Mouse (Mus musculus): ENCODE data around the gene Chchd10. TPM values are rescaled to one million over a fixed set of nuclear protein-coding genes. Genes with fewer than 3 reads are reported as not detected.
A peak's percentile ranks its signal among the peaks of the same experiment; 100 is the strongest.

The Chchd10 gene
- total RNA-seq, 2 experiments from 2014 or later = 1,047 to 1,196 TPM

DNA sequence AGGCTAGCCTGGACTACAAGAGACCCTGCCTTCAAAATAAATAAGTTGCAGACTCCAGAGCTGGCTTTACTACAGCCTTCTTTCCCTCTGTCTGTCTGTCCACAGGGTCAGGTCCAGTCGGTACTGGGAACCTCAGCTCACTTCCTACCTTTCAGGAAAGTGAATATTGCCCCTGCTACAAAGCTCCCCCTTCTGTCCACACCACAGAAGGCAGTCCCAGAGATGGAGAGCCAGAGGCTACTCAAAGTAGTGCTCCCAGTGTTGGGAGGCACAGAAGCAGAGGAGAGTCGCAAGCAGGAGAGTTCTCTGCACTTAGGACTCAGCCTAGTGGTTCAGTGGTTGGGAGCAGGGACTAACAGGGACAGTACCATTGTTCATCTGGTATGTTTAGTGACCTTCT, 8.6 kb upstream of the Chchd10 start:
- DNase-seq = no peak

DNA sequence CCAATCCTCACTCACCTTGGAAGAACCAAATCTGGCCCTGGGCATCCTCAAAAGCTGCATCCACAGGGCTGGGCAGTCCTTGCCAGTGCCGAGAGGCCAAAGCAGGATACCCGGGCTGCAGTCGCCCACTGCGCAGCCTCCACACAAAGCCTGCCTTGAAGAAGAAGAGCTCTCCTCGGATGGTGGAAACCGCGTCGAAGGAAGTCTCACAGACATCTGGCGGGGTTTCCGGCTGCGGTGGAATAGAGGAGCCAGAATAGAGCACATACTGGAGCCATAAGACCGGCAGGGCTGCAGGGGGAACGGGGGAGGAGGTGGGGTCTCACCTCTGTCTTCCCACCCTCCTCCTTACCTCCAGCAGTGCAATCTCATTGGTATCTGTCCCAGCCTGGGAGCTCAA, 6.5 kb upstream of the Chchd10 start:
- DNase-seq = no peak

DNA sequence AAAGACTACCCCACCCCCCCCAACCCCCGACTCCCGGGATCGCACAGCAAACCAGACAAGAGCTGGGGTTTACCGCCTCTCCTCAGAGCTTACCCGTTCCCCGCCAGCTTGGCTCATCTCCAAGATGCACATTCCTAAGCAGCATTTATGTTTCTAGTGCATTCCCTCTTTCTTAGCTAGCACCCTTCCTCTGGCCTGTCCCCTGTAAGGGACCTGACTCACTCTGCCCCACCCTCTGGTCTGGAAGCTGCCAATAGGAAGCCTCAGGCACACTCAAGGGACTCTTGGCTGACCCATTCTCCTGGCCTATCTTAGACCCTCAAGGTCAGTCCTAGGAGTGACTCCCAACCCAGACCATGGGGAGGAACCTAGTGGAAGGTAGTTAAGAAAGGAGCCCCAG, 2.6 kb upstream of the Chchd10 start:
- DNase-seq = peak; percentile 58 to 65

DNA sequence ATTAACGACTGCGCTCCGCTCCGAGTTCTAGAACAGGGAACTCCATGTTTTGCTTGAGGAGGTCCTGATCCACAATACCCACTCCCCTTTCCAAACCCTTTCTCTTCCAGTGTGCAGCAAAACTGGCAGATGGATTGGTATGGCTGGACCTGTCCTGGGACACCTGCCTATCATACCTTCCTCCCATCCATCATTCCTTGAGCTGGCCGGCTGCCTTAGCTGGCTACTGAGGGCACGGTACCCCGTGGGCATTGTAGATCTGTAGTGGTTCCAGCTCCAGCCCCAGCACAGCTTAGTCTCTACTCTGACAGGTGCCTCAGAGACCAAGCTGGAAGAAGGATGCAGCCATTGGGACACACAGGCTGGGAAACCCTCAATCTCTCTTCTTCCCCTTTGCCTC, 1.6 kb upstream of the Chchd10 start:
- no peak for DNase-seq

DNA sequence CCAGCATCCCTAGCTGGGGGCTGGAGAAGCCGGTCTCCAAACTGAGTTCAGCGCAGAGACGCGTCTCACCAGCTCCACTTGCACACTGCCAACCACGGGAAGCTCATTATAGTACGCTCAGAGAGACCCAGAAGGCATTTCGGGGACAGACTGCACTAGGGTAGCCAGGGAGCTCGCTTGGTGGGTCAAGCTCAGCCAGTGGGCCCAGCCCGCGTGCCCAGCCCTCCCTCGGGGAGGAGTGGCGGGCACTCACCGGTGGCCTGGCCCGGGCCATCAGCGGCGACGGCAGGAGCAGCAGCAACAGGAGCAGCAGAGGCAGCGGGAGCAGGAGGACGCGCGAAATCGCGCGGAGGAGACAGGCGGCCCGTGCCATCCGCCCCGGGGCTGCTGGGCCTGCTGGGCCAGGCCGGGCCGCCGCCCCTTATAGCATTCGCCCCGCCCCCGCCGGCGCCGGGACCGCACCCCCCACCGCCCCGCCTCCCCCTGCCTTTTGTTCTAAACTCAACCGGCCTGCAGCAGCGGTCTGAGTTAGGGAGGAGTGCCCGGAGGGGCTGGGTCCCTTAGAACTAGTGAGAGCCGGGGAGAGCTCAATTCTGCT, 750 bp upstream of the Chchd10 start:
- DNase-seq = peak; percentile 75 to 88

DNA sequence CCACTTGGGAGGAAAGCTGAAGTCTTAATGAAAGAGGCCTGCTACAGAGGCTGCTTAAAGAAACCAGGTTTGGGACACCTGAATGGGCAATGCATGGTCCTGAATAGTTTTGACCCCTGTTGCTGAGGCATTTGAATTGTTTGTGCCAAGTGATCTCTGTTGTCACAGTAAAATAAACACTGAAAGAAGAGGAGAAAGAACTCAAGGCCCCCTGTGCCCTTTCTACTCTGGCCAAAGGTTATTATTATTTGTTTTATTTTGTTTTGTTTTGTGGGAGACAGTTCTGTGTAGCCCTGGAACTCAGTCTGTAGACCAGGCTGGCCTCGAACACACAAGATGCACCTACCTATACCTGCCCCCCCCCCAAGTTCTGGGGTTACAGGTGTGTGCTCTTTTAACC, 2.1 kb downstream of the Chchd10 start:
- DNase-seq = no peak

DNA sequence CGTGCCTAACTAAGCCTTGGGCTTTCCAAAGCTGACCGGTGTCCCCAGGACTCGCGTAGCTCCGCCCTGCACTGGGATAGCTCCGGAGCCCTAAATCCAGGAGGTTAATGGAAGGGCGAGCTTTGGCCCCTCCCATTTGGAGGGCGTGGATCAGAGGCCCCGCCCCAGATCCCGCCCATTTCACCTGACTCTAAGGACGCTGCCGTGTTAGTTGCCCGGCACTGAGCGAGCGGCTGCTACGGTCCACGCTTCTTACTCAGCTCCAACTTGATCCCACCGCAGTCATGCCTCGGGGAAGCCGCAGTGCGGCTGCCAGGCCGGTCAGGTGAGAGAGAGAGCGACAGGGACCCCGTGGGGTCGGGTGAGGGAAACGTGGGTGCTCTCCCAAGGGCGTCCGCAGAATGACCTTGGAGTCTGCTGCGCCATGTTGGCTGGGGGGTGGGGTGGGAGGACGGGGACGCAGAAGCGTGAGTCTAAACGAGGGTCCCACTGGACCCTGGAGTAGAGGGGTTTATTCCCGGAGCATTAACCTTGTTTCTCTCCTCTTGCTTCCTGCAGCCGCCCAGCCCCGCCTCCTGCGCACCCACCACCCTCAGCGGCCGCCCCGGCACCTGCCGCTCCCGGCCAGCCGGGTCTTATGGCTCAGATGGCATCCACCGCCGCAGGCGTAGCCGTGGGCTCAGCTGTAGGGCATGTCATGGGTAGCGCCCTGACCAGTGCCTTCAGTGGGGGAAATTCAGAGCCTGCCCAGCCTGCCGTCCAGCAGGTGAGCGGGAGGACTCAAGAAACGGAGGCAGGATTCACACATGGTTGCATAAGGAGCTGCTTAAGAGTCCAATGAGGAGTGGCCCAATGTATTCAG, 3.0 kb downstream of the Chchd10 start, which contains the start of gene Mmp11:
Mmp11 (minus strand) TSS at position 817 of the 862 bp plus-strand sequence.
- DNase-seq = peak; percentile 87 to 89

DNA sequence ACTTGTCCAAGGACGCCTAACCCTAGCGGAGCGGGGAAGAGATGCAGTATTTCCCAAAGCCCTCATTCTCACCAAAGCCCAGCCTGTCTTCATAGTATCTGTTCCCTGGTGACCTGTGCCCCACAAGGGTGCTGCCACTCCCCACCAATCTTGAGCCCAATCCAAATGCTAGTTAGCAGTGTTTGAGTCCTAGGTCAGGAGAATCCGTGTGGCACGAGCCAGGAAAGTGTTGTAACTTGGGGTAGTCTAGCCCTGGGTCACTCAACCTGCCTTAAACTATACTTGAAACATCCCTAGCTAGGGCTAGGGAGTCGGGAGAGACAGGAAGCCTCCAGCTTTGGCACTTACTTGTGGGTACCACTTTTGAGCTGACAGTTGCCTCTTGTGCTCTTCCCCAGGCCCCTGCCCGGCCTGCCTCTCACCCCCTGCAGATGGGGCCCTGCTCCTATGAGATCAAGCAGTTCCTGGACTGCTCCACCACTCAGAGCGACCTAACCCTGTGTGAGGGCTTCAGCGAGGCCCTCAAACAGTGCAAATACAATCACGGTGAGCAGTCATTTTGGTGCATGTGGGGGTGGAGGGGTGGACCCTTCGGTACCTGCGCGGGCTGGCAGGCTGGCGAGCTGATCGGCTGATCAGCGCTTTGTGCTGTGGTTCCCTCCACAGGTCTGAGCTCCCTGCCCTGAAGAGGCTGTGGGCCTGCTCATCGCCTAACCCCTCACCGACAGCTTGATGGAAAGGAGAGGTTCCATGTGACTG, 4.2 kb downstream of the Chchd10 start:
- DNase-seq = peak; percentile 35 to 55

DNA sequence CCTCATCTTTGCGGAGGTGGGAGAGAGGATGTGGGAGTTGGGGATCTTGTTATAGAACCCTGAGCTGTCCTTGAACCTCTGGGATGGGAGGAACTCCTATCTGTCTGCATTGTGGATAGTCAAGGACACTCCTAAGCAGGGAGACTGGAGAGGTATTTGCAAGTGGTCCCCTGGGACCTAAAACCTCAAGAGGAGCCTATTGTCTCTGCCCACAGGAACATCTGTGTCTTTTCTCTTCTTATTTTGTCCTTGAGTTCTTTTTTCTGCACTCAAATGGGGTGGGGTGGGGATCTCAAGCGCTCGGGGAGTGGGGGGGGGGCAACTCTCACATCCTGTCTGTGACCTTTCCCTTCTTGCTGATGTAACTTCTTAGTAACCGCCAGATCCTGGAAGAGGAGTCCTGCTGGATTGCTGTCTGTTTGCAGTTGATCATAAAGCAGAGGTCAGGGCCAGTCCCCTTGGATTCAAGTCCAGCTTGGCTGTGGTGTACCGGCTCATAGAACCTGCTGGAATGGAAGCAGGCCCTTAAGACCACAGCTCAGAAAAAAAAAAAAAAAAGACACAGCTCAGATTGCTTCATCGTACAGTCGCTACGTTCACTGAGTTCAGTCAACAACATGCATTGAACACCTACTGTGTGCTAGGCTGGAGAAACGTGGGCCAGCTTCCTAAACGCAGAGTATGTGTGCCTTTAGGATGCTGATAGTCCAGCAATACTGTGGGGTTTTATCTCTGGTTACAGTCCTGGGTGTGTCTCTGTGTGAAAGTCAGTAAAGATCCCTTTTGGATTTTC, 5.1 kb downstream of the Chchd10 start:
- DNase-seq = peak; percentile 68 to 75

DNA sequence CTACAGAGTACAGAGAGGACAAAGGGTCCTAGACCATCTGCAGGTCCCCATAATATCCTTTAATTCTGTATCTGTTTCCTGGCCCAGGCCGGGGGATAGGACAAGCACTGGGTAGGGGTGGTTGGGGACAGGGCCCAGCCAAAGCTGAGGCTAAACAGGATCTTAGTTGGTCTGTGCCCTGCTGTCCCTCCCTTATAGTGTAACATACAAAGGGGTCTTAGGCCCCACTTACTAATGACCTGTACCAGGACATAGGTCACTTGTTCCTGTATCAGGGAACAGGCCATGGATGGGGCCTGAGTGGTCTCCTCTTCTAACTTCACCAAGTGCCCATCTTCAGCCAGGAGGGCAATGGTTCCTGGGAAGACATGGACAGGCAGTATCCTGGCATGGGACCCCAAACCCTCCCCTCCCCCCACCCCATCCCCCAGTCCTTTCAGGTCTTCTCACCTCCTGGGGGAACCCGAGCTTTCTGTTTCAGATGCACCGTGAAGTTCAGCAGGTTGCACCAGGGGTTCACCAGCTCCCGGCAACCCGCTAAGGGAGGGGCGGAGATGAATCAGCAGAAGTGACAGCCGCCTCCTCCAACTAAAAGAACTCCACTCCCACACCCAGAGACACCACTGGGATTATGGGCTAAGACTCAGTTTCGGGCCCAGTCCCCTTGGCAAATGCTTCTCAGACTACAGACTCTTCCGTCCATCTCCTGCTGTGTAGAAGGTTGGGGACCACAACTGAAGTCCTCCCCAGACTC, 6.7 kb downstream of the Chchd10 start:
- DNase-seq = peak; percentile 39 to 67

DNA sequence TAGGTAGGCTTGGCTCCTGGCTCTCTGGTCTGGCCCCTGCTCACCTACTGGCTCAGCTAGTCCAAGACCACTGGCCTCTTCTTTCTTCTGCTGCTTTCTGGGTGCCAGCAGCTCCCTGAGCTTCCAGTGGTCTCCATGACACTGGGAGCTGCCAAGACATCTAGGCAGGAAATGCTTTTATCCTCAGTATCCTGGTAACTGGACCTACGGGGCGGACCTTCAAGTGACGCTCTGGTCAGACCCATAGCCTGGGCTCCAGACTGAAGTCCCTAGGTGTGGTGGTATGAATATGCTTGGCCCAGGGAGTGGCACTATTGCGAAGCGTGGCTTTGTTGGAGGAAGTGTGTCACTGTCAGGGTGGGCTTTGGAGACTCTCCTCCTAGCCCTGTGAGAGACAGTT, 7.6 kb downstream of the Chchd10 start, which contains the start of gene Gm867:
Gm867 (minus strand) TSS at position 153 of the 400 bp plus-strand sequence.
- no peak for DNase-seq

DNA sequence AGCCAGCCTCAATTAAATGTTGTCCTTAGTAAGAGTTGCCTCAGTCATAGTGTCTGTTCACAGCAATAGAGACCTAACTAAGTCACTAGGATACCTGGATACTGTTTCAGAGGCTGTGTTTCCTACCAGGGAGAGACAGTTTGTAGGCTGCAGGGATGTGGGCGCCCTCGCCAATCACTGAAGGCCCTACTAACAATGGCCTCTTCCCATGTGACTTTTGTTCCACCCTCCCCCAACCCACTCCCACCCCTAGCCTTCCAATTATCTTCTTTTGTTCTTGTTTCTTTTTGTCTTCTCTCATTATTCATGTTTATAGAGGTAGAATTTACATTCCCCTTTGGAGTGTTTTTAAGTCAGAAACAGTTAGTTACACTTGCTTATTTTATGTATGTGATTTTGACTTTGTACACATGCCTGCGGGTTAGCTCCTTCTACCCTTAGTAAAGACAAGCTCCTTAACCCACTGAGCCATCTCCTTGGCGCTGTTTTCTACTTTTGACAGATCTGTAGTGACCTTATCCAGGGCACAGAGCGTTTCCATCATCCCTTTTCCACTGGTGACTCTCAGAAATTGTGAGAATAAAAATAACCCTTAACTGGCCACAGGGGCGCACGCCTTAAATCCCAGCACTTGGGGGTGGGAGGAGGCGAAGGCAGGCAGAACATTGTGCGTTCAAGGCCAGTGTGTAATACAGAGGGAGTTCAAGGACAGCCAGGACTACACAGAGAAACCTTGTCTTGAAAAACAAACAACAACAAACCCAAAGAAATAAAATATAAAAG, 8.3 kb downstream of the Chchd10 start:
- DNase-seq = no peak

DNA sequence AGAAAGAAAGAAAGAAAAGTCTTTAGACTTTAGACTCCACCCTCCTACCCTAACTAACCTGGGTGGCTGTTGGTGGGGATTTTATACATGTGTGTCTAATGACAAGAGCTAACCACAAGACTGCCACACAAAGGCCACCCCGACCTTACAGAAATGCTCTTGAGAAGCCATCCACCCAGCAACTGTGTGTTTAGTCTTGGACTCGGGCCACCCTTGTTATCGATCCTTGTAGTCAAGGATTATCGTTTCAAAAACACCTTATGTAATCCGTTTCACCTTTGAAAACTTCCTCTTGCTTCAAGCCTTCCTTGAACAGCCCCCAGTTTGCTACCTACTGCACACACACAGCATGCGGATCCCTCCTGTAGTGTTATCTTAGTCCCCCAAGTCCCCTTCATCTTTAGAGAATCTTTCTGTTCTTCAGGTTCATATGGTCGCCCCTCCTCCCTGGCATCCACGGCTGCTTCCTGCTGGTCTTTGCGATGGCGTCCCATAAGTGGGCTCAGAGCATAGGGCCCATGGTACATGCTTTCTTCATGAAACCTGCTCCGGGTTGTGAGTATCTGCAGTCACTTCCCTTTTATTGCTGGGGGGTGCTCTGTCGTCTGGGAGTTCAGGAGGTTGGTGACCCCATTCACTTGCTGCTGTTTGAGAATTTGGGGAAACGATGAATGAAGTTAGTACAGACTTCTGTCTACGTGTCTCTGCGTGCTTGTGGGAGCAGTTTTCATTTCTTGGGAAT, 10.0 kb downstream of the Chchd10 start, which contains the start of gene Vpreb3:
Vpreb3 (plus strand) TSS at position 322 of the 742 bp plus-strand sequence.
- no peak for DNase-seq

DNA sequence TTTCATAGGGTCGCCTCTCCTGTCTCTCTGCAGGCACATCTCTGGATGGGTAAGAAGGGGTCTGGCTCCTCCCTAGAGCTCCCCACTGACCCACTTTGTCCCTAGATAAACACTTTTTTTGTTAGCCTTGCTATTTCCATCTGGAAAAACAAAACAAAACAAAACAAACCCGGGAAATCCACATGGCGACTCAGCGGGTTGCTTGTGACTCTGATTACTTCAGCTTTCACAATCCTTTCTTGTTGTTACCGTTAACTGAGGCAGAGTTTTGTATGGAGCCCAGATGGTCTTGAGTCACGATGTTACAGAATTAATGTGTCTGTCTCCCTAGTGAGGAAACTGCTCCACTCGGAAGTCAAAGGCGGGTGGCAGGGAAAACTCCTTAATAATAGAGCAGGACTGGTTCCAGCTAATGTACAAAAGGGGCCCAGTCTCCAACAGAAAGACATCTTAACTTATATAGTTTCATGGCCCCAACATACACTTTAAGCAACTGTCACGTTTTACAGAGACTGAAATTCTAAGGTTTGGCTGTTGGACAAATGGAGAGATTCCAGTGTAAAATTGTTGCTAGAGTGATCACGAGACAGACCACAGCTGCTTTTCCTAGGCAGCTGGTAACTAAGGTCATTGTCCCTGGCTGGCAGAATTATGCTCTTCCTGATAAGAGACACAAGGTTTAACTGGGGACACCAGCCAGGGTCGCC, 11.3 kb downstream of the Chchd10 start:
- DNase-seq = peak; percentile 44 to 54

DNA sequence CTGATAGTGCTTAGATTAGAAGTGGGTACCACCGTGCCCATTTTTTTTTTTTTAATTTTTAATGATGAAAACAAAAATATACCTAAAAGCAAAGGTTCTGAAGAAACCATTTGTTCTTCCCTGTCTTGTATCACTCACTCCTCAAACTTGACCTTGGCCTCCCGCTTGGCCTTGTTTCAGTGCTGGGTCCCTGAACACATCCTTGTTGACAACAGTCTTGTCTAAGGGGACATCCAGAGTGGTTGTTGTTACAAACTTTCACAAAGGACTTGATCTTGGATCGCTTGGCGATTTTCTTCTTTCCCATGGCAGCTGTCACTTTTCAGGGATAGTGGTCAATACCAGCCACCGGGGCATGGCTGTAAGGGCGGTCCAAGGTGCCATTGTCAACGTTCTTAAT, 12.3 kb downstream of the Chchd10 start:
- DNase-seq = no peak

DNA sequence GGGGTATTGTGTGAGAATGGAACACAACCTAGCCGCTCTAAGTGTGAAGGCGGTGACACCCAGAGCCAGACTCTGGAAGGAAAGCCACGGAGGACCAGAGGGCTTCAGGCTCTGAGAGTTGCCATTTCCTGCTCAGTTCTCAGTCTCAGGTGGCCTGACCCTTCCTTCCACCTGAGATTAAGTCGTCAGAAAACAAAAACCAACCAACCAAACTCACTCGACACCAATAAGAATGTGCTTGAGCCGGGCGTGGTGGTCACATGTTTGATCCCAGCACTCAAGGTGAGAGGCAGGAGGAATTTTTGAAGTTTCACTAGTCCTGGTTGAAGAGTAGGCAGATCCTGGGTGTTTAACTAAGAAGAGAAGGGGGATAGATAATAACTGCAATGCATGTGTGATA, 13.0 kb downstream of the Chchd10 start:
- DNase-seq = no peak

DNA sequence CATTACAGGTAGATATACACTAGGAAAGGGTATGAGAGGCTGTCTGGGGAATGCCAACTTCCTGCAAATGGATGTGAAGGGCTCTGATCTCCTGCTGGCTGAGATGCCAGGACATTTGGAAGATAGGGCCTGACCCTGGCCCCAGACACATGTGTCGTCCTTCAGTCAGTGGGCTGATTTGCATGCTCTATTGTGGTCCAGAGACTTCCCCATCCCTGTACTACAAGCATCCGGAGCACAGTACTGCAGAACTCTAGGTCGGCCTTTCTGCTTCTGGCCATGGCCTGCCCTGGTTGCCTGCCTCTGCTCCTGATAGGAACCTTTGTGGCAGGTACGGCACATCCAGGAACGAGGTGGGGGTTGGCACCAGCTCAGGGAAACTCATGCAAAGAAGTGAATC, 15.1 kb downstream of the Chchd10 start:
- no peak for DNase-seq

All from adrenal gland, postnatal 36 days (tissue).